Mouse (Mus musculus) midbrain, embryonic 15.5 days (tissue): ENCODE results near the gene Bdkrb2. TPM values are rescaled to one million over a fixed set of nuclear protein-coding genes. Genes with fewer than 3 reads are reported as not detected.

Experiments
- ATAC-seq: fragments of 200-750 bp; cut with Nextera tagmentation; replicated peaks from 2 replicates; pipeline ENCODE4 v1.8.0; 2017; ENCODE audit warnings: moderate TSS enrichment
- H3K27ac ChIP-seq: fragments of 300-500 bp; sonication (generic); 2 replicates; pipeline ENCODE4 v1.5.1; 2015; ENCODE audit warnings: mild to moderate bottlenecking, inconsistent platforms
- H3K27me3 ChIP-seq: fragments of 300-500 bp; sonication (generic); replicated peaks from 2 replicates; pipeline ENCODE4 v1.6.1; 2015; ENCODE audit warnings: inconsistent platforms
- H3K36me3 ChIP-seq: fragments of 300-500 bp; sonication (generic); replicated peaks from 2 replicates; pipeline ENCODE4 v1.6.1; 2015; ENCODE audit warnings: inconsistent platforms
- H3K4me1 ChIP-seq: fragments of 300-500 bp; sonication (generic); 2 replicates; pipeline ENCODE4 v1.6.1; 2015; ENCODE audit warnings: inconsistent platforms
- H3K4me2 ChIP-seq: fragments of 300-500 bp; sonication (generic); 2 replicates; pipeline ENCODE4 v1.6.1; 2015; ENCODE audit warnings: inconsistent platforms, mild to moderate bottlenecking, moderate library complexity
- H3K4me3 ChIP-seq: fragments of 300-500 bp; sonication (generic); 2 replicates; pipeline ENCODE4 v1.5.1; 2015; ENCODE audit warnings: mild to moderate bottlenecking, inconsistent platforms
- H3K9ac ChIP-seq: fragments of 300-500 bp; sonication (generic); 2 replicates; pipeline ENCODE4 v1.6.1; 2015; ENCODE audit warnings: mild to moderate bottlenecking, inconsistent platforms
- H3K9me3 ChIP-seq: fragments of 300-500 bp; sonication (generic); 2 replicates; pipeline ENCODE4 v1.6.1; 2016; ENCODE audit warnings: inconsistent platforms
- WGBS: fragments of 180-500 bp; shearing (Covaris S2); methylation state at CpG from one replicate; pipeline ENCODE4 v1.1.7; 2015; ENCODE audit warnings: mixed read lengths; 5-methylcytosine and 5-hydroxymethylcytosine counted together
- polyA plus RNA-seq: library from polyadenylated mRNA; unstranded; fragments of >200 nt; fragmentation: Nextera tagmentation; extraction: Ambion mirVana; gene quantifications from 2 replicates; pipeline ENCODE4 v1.2.1, GENCODE M21; 2015

Bdkrb2 gene
- polyA plus RNA-seq, 1 experiment from 2014 or later, result 1.9 TPM

- Histone ChIP-seq H3K36me3 (peaks cover 87% of the 10 kb centered on the region), H3K4me3 (no peak overlapping the region), H3K27me3 (no peaks in the 10 kb centered on the region), H3K9ac (no peak overlapping the region), H3K27ac (no peak overlapping the region), H3K4me1 (no peaks in the 10 kb centered on the region), H3K9me3 (no peaks in the 10 kb centered on the region), H3K4me2 (no peak overlapping the region)
- 77% methylated on average over 4 of the region's 4 CpGs for WGBS
- ATAC-seq, result no peak
These were observed 74.5 kb downstream of the Bdkrb2 start for GRCm38 (mm10) chr12:105637554-105637953.

- H3K36me3 ChIP-seq, result peaks cover 80% of the 10 kb centered on the region
- no peaks in the 10 kb centered on the region for H3K9me3 ChIP-seq
- WGBS, result 93% methylated on average over 11 of the region's 11 CpGs
- no peak overlapping the region for H3K9ac ChIP-seq
- ATAC-seq, result no peak
- H3K27me3 ChIP-seq, result no peaks in the 10 kb centered on the region
- no peak overlapping the region for H3K27ac ChIP-seq
- H3K4me3 ChIP-seq, result no peak overlapping the region
- H3K4me1 ChIP-seq, result no peaks in the 10 kb centered on the region
- no peak overlapping the region for H3K4me2 ChIP-seq
These were observed 79.8 kb downstream of the Bdkrb2 start for GRCm38 (mm10) chr12:105642770-105643321.

Other genes starting within 250 kb of the Bdkrb2 start
- 17.8 and 18.6 TPM in 2 replicates for gene Tunar, start 229.4 kb upstream of the Bdkrb2 start, polyA plus RNA-seq
- gene D430019H16Rik, start 109.4 kb upstream of the Bdkrb2 start, polyA plus RNA-seq, result 15.3 and 15.5 TPM in 2 replicates
- 0.19 TPM in 1 of 2 replicates, not detected in the other for gene Bdkrb1, start 39.9 kb downstream of the Bdkrb2 start, polyA plus RNA-seq
- 33.5 and 33.9 TPM in 2 replicates for gene Gskip, start 121.6 kb downstream of the Bdkrb2 start, polyA plus RNA-seq
- 15.8 and 16.3 TPM in 2 replicates for gene Atg2b, start 122.0 kb downstream of the Bdkrb2 start, polyA plus RNA-seq
- gene Ak7, start 142.8 kb downstream of the Bdkrb2 start, polyA plus RNA-seq, result 1.8 and 2.2 TPM in 2 replicates
- gene Papola, start 221.5 kb downstream of the Bdkrb2 start, polyA plus RNA-seq, result 163 and 167 TPM in 2 replicates